Mouse (Mus musculus) CH12F3 (cell line): ENCODE results near the gene Gm17374.
"Not testable (repeated sequence)": the region's sequence is repeated elsewhere in the genome, so short reads cannot be mapped to it uniquely, and the experiment has no call there.

Experiments
- in situ Hi-C: fragments of 300-500 bp; cut with MboI; formaldehyde crosslinking; loops from 2 replicates; pipeline ENCODE4 v1.14.3; 2020; ENCODE audit warnings: low sequenced_read_pairs

Gene Gm17374

GRCm38 (mm10) chr2:140151743-140152142 is at the start of gene Gm17374:
TSS of gene Gm17374 (plus strand) at chr2:140152043.
- in situ Hi-C loops, result not testable (repeated sequence)

GRCm38 (mm10) chr2:140104951-140105350 is 46.9 kb upstream of the Gm17374 start:
- in situ Hi-C loops, result no loop called here

GRCm38 (mm10) chr2:140107641-140108040 is 44.2 kb upstream of the Gm17374 start:
- in situ Hi-C loops, result no loop called here

- in situ Hi-C loops, result no loop called here
These were observed 42.9 kb upstream of the Gm17374 start for GRCm38 (mm10) chr2:140108945-140109344.

- in situ Hi-C loops, result no loop called here
These were observed 38.0 kb upstream of the Gm17374 start for GRCm38 (mm10) chr2:140113851-140114250.

- in situ Hi-C loops, result no loop called here
These were observed 26.3 kb upstream of the Gm17374 start for GRCm38 (mm10) chr2:140125516-140125915.

- in situ Hi-C loops, result no loop called here
These were observed 7.4 kb downstream of the Gm17374 start for GRCm38 (mm10) chr2:140159186-140159730.

- in situ Hi-C loops, result no loop called here
These were observed 11.6 kb downstream of the Gm17374 start for GRCm38 (mm10) chr2:140163351-140163854.

GRCm38 (mm10) chr2:140169057-140169456 is 17.2 kb downstream of the Gm17374 start:
- in situ Hi-C loops, result no loop called here

GRCm38 (mm10) chr2:140170127-140170802 is 18.4 kb downstream of the Gm17374 start, which contains the start of the genes Esf1 and Ndufaf5:
TSS of gene Esf1 (minus strand) at chr2:140170564.
TSS of gene Ndufaf5 (plus strand) at chr2:140170649.
- in situ Hi-C loops, result no loop called here

- in situ Hi-C loops, result no loop called here
These were observed 19.1 kb downstream of the Gm17374 start for GRCm38 (mm10) chr2:140170803-140171553.

- in situ Hi-C loops, result not testable (repeated sequence)
These were observed 33.9 kb downstream of the Gm17374 start for GRCm38 (mm10) chr2:140185685-140186210.

- in situ Hi-C loops, result no loop called here
These were observed 48.9 kb downstream of the Gm17374 start for GRCm38 (mm10) chr2:140200713-140201112.

GRCm38 (mm10) chr2:140202573-140202972 is 50.7 kb downstream of the Gm17374 start:
- in situ Hi-C loops, result no loop called here
